Mouse (Mus musculus) gastrocnemius, adult 18-20 months (tissue): Measurements from ENCODE around the gene Utp20. TPM values are rescaled to one million over a fixed set of nuclear protein-coding genes. Genes with fewer than 3 reads are reported as not detected.
"Not testable (repeated sequence)": the region's sequence is repeated elsewhere in the genome, so short reads cannot be mapped to it uniquely, and the experiment has no call there.

Experiments used
- DNase-seq: peaks from one replicate; pipeline ENCODE4 v3.0.0; 2021; ENCODE audit warnings: low spot score
- total RNA-seq, 2 experiments: library from RNA; stranded (reverse); gene quantifications; 2 replicates each; pipeline ENCODE4 v1.2.3; 2021

The Utp20 gene
- total RNA-seq, 2 experiments from 2014 or later, result 9.6 to 11.1 TPM

DNA sequence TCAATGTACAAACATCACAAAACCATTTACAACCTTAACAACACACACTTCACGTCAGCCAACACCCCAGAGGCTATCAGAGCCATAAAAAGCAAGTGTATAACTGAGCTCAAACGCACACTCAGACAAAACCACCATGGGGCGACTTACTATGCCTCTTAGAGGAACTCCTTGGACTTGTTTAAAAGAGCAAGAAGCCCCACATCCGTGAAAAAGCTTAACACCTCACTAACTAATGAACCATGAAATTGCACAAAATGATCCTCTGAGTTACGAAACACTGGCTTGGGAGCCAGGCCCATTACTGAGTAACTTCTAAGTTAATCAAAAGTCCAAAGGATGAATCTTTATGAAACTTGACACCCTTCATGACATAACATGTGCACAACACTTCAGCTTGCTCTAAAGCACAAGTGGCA is 42.1 kb downstream of the Utp20 start:
- no peak for DNase-seq

DNA sequence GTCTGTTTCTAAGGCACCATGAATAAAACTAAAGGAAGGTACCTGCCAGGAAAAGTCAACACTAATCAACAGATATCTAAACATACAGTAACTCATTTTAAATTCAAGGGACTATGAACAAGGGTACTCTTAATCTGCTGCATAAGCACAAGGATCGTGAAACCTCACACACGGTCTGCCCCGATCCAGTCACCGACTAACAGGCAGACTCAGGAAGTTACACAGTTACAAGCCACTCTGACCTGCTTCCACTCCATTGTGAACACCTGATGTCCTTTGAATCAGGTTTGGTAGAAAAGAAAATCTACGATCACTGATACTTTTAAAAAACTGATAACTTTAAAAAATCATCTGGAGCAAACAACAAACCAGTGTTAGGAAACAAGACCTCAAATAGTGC is 42.7 kb downstream of the Utp20 start:
- no peak for DNase-seq

DNA sequence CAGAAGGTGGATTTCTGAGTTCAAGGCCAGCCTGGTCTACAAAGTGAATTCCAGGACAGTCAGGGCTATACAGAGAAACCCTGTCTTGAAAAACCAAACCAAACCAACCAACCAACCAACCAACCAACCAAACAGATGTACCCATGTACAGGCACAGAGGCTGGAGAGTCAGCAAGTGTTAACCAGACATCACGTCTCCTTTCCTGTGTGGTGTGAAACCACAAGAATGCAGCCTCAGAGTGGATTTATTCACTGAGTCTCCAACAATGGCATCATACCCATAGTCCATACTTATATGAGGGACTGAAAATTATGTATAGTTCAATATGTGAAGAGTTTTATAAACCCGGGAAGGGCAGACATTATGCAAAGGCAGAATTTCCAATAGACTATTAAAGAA is 43.5 kb downstream of the Utp20 start:
- DNase-seq, result not testable (repeated sequence)

DNA sequence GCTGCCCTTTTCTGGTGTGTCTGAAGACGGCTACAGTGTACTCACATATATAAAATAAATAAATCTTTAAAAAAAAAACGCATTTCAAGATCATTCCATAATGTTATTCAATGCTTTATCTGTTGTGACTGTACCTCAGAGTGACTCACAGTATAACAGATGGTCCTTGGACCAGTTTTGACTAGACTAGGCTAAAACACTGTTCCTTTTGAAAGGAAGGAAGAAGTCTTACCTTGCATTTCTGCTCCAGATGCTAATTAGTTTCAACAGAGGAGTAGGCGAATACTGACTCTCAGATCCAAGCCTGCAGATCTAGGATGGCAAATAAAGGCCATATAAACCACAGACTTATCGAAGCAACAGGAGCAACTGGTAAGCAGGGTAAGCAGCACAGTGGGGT is 45.9 kb downstream of the Utp20 start:
- no peak for DNase-seq

DNA sequence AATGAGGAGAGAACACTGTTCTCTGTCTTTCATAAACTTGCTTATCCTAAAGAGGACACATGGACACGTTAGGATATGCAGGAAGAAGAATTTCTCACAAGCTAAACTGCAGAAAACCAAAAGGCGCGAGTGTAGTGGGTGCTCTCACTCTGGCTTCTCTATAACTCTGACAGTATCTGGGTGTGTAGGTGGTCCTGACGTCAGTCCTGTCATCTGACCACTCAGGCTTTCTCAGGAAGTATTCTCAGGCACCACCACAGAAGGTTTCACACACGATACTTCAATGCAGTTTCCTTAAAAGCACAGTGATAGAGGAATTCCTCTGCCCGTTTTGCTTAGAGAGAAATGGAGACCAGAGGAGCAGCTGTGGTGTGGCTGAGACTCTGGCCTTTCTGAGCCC is 50.4 kb downstream of the Utp20 start:
- no peak for DNase-seq

DNA sequence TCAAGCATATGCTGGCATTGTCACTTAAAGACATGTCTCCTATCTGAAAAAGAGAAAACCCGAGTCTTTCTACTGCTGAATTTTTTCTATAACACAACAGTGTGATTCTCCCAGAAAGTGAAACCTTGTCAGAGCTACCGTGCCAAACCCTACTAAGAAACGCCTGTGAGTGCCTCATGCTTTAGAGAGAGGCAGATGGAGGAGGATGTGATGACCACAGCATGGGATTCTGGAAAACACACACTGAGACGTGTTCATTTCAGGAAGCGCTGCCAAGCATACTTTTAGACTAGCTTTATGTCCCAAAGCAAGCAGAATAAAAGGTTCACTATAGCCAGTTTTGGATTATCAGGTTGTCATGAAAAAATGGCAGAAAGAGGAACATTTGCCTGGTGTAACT is 53.6 kb downstream of the Utp20 start:
- not testable (repeated sequence) for DNase-seq

DNA sequence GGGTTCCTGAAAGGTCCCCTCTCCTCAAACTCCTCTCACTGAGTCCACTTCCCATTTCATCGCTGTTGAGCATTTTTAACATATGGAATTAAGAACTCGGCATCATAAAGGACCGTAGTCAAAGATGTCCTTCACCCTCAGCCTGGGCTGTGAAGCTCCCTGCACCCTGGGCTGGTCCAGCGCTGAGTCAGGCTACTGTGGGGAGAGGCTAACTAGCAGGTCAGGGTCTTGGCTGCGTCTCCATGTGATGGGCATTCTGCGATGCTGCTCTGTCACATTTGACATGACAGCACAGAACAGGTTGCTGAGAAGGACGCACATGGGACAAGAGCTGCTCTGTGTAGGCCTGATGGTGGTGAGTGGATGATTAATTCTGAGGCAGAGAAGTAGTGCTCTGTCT is 56.9 kb downstream of the Utp20 start:
- no peak for DNase-seq

DNA sequence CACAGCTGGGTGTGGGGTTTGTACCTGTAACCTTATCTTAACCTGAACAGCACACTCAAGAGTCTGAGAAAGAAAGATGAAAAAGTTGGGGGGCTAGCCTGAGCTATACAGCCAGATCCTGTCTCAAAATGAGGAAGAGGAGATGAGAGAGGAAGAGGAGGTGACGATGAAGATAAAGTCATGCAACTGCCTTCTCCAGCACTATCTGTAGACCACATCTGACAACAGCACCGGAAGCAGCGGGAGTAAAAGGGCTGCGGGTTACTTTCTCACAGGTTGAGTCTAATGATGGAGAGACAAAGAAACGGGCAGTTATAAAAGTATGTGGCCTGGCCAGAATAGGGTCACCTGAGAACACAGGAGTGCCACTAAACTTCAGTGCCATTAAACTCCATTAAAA is 57.6 kb downstream of the Utp20 start:
- no peak for DNase-seq

DNA sequence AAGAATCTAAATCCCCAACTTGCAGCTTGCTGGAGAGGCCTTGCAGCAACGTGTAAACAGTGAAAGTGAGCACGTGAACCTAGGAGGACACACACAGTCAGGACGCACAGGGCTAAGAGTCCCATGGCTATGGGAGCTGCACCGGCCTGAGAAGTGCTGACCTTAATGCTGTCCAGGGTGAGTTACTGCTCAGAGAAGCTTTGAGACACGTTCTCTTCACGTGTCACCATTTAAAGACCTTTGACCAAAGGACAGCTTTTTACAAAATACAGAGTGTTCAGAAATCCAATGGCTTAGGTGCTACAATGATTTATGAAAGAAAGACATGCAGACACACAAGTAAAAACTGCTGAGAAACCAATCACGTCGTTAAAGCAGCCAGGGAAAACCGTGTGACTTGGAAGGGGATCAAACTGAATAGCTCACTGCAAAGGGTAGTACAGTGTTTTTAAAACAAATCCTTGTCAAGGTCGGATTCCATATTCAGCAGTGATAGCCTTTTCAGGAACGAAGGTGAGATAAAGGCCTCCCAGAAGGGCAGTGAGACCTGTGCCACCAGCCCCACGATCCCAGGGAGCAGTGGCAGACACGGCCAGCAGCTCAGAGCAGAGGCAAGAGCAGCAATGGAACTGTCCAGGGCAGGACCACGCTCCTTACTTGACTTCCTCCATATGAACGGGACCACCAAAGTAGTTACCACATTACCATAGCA is 61.0 kb downstream of the Utp20 start:
- no peak for DNase-seq

DNA sequence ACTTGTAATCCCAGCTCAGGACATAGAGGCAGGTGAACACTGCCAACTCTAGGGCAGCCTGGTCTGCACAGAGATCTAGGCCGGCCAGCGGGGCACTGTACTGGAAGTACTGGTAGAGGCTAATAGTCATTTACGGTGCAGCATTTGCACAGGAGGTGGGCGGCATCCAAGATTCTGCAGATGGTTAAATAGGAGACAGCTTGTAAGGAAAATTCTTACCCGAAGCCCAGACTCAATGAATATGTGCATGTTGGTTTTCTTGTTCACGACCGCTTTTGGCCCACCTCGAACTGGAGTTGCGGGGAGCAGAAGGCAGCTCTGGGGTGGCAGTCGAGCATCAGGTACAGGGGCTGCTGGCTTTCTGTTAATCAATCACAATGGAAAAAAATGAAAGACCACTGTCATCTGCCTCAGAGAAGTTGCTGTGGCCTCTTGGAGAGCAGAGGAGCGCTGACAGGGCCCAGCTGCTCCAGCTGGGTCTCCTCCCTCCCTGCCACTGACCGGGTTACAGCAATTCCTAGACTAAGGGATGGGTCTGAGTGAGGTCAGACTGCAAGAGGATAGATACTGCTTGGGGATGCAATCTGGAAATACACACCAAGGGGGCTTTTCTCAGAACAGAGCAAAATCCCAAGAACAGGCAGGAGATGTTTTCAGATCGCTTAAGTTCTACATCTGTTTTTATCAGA is 64.9 kb downstream of the Utp20 start:
- no peak for DNase-seq

DNA sequence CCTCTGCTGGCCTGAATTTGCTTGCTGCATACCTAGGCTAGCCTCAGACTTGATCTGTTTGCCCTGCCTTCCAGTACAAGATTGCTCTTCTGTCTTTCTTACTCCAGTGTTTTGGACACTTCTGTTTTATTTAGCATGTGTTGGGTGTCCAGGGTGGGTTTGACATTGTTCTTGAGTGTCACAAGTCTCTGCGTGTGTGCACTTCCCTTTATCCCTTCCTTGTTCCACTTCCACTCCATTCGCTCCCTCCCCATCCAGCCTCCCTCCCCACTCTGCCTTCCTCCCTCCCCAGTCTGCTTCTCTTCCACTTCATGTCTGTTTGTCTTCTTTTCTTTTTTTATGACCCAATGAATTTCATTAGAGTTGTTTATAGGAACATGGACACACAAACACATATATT is 85.2 kb downstream of the Utp20 start:
- DNase-seq, result no peak

DNA sequence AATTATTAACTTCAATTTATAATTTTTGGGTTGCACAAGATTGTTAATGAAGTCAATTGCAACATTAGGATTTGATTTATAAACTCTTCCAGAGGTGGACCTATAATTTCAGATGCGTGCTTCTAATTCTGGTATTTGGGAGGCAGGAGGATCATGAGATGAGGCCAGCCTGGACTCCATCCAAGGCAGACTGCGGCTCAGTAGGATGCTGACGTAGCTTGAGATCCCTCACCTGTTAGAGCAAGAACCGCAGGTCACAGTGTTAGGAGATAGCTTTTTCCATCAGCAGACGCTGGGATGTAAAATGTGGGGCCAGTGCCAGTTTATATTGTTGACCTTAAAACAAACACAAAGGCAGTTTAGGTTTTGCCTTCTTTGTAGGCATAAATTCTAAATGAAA is 85.8 kb downstream of the Utp20 start:
- no peak for DNase-seq

DNA sequence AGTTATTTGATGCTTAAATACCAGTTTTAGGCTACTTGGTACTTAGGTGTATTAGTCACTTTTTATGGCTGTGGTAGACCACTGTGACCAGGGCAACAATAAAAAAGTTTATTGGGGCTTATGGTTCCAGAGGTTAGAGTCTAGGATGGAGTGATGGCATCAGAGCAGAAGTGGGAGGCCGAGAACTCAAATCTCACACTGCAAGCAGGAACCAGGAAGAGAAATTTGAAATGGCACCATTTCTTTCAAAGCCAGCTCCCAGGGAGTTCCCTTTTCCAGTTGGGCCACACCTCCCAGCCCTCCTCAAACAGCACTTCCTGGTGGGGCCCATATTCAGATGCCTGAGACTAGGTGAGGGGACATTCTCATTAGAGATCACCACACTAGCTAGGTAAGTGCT is 86.8 kb downstream of the Utp20 start:
- DNase-seq, result no peak

DNA sequence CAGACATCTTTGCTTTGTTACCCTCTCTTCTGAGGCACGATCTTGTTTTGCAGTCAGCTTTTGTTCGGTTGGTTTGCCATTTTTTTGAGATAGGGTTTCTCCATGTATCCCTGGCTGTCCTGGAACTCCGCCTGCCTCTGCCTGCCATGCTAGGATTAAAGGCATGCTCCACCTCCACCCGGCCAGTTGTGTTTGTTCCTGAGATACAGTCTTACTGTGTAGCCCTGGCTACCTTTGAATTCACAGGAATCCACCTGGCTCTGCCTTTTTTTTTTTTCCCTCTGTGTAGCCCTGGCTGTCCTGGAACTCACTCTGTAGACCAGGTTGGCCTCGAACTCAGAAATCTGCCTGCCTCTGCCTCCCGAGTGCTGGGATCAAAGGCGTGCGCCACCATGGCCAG is 87.5 kb downstream of the Utp20 start:
- DNase-seq, result not testable (repeated sequence)

DNA sequence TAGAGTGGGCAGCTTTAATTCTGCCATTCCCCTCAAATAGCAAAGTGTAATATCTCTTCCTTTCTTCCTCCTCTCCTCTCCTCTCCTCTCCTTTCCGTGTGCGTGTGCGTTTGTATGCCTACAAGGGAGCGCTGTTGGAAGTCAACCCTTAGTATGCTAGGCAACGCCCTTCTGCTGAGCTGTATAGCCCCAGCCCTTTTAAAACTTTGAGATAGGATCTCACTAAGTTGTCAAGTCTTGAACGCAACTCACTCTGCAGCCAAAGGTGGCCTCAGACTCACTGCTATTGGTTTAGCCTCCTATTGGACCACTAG is 94.3 kb downstream of the Utp20 start:
- no peak for DNase-seq

DNA sequence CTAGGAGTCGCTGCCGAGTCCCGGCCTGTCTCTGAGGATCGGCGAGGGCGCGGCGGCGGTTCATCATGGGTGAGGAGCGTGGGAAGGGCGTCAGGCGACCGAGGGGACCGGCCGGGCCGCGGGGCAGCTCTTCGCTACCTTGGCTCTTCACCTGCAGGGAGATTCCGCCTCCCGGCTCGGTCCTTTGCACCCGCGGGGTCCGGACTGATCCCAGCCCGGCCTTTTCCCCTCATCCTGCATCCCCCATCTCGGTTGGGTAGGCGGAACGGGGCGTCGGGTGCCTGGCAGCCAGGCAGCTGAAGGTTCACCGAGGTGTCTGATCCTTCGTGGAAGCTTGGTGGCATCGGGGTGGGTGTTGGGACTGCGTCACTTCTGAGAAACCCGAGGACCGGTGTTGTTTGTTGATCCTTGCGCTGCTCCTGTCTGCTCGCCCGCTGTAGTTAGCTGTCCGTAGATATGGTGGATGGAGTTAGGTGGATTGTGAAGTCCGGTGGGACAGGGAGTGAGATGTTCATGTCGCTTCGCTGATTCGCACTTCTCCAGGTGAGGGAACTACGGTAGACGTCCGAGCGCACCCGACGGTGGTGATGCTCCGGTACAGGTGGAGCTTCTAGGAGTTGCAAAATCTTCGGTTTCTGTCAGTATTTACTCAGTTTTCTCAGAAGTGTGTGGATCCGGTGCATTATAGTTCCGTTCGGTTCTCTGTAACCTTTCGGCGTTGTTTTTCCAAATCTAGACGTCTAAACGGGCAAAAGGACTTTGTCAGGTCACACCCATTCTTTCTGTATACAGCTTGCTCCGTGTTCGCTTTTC is 94.9 kb downstream of the Utp20 start:
- DNase-seq, result no peak

DNA sequence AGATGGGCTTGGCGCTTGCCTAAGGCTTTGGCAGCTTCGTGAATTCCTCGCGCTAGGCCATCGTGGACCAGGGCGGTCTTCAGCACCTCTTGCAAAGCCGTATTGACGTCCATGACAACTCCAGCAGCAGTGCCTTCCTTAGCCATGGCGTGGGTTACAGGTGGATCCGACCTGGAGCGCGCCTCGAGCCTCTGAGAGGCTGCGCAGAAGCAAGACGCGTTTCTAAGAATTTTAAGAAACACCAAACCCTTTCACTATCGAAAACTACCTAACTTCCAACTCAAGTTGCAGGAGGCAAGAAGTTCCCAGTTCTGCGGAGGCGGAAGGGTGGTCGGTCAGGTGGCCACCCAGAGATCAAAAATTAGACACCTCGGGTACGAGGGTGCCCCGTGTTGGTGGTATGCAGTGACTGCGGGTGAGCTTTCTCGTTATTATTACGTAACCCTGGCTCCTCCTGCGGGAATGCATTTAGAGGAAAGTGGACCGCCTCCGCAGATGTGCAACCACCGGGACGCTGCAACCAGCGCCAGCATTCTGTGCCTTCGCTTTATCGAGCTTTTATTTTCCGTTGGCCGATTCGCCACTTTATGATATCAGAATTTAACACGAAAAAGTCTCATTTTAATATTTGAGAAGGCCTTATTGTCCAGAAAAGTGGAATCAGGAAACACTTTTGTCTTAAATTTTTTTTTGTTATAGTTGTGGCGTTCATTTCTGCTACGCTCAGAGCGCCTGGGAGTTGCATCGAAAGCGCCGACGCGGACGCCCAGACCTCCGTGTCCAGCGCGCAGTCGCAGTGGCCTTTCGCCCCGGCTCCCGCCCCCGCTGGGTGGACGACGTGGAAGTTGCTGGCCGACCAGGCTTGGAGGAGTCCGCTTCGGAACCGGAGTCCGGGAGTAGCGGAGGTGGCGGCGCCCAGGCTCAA is 95.8 kb downstream of the Utp20 start, which contains the start of gene Arl1:
Arl1 (plus strand) TSS at position 288 of the 925 bp plus-strand sequence.
- peak; percentile 94 for DNase-seq

DNA sequence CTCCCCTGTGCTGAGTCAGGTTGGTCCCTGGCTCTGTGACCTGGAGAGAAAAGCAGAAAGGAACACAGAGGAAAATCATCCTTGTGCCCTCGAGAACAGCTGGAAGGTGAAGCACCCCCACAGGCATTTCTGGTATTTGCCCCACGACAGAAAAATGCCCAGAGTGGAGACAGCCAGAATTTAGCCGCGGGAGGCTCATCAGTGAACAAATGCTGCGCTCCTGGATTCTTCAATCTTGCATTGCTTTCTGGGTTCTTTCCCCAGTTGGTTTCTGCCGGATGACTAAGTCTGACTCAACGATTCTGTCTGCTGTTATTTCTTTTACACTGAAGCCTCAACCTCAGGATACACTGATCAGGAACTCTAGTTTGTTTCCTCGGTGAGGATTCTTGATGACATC is 98.4 kb downstream of the Utp20 start:
- no peak for DNase-seq

DNA sequence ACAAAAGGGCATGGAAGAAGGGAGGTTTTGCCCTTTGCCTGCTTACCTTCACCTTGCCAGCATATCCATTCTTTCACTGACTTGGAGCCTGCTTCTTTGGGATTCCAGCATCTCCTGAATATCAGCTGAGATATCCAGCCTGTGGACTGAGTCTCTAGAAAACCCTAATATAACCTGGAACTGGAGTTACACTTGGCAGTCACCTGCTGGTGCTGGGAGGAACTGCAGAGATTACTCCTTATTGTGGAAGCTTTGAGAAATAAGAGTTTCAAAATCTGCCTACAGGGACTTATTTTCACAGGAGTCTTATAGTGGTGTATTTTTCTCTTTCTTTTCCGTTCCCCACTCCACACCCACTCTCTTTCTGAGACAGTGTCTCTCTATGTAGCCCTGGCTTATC is 99.5 kb downstream of the Utp20 start:
- no peak for DNase-seq

DNA sequence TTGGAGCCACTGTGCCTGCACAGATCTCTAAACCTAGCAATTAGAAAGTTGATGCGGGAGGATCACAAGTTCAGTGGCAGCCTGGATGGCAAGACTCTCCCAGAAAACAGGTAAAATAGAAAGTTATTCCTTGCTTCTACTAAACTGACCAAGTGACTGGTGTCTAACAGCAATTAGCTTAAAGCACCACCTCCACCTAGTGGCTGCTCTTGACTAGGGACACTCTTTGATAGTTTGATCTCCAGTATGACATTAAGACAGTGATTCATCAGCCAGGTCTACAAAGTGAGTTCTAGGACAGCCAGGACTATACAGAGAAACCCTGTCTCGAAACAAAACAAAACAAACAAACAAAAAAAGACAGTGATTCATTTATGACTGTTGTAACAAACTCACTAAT is 101.3 kb downstream of the Utp20 start:
- DNase-seq, result peak; percentile 23

DNA sequence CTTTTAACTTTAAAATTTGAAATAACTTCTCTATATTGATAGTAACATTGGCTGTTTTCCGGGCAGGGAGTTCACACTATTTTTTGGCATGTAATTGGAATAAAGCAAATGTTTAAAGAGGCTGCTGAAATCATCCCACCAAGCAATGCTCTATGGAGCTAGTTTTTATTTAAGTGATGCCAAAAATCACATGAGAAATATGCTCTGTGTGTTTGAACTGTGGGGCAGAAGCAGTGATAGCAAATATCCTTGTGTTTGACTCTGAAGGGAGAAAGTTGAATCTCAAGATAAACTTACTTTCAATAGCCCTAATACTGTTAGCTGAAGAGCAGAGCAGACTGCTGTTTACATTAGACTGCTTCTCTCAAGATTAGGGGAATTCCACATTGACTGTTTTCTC is 107.0 kb downstream of the Utp20 start:
- no peak for DNase-seq

DNA sequence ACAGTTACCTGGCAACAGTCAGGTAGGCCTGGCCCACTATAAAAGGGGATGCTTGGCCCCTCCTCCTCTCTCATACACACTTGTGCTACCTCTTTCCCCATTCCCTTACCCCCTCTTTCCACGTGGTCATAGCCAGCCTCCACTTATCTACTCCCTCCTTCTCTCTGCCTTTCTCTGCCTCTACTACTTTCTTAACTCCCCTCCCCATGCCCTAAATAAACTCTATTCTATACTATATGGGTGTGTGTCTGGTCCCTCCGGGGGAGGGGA is 108.9 kb downstream of the Utp20 start:
- DNase-seq, result no peak
